Mouse (Mus musculus) ES-E14 (cell line): ENCODE data around the gene Pea15a. TPM values are rescaled to one million over a fixed set of nuclear protein-coding genes. Genes with fewer than 3 reads are reported as not detected.

Source experiments
- DNase-seq: peaks from one replicate; pipeline ENCODE4 v3.0.0-alpha.2; 2013; ENCODE audit warnings: low read depth, low spot score
- H3K27ac ChIP-seq: 2 replicates; pipeline ENCODE4 v1.5.1; 2012; ENCODE audit warnings: low read depth, mild to moderate bottlenecking, low read length, moderate library complexity, mixed read lengths; ENCODE audit not compliant: poor library complexity, insufficient read depth, severe bottlenecking
- H3K36me3 ChIP-seq: 2 replicates; pipeline ENCODE4 v1.6.1; 2012; ENCODE audit warnings: mild to moderate bottlenecking, low read length, moderate library complexity, mixed read lengths; ENCODE audit not compliant: control insufficient read depth, poor library complexity, insufficient read depth, severe bottlenecking
- H3K4me1 ChIP-seq, 2 experiments: fragments of 150-350 bp in 1 of 2; sonication (generic) in 1 of 2; 2 replicates each; pipeline ENCODE4 v1.6.1; 2012; ENCODE audit warnings: low read length in 2 of 2, mild to moderate bottlenecking in 1 of 2, mixed read lengths in 1 of 2; ENCODE audit not compliant: control insufficient read depth in 2 of 2, insufficient read depth in 2 of 2, poor library complexity in 1 of 2
- H3K4me3 ChIP-seq, 2 experiments: fragments of 150-350 bp in 1 of 2; sonication (generic) in 1 of 2; 2 replicates each; pipeline ENCODE4 v1.5.1; 2012; ENCODE audit warnings: low read length in 2 of 2, low read depth in 1 of 2, mild to moderate bottlenecking in 1 of 2, mixed read lengths in 1 of 2; ENCODE audit not compliant: insufficient read depth in 1 of 2, poor library complexity in 1 of 2, severe bottlenecking in 1 of 2
- H3K9ac ChIP-seq: 2 replicates; pipeline ENCODE4 v1.6.1; 2012; ENCODE audit warnings: low read depth, mild to moderate bottlenecking, low read length, mixed read lengths; ENCODE audit not compliant: poor library complexity, insufficient read depth, severe bottlenecking
- H3K9me3 ChIP-seq: fragments of 150-350 bp; sonication (generic); 2 replicates; pipeline ENCODE4 v1.6.1; 2012; ENCODE audit warnings: low read depth, mild to moderate bottlenecking, low read length; ENCODE audit not compliant: control insufficient read depth, insufficient read depth
- CHD2 ChIP-seq: IDR thresholded peaks from 2 replicates; pipeline ENCODE4 v1.6.1; 2014; ENCODE audit warnings: mild to moderate bottlenecking, low read depth, low read length, inconsistent platforms
- HCFC1 ChIP-seq: IDR thresholded peaks from 2 replicates; pipeline ENCODE4 v1.6.1; 2012; ENCODE audit warnings: low read length, inconsistent platforms, borderline replicate concordance; ENCODE audit not compliant: insufficient read depth
- MAFK ChIP-seq: IDR thresholded peaks from 2 replicates; pipeline ENCODE4 v1.6.1; 2014; ENCODE audit warnings: mild to moderate bottlenecking, low read depth, low read length, inconsistent platforms; ENCODE audit not compliant: insufficient read depth
- ZC3H11A ChIP-seq: IDR thresholded peaks from 2 replicates; pipeline ENCODE4 v1.6.1; 2012; ENCODE audit warnings: low read depth, mild to moderate bottlenecking, inconsistent platforms, low read length, borderline replicate concordance
- ZNF384 ChIP-seq: IDR thresholded peaks from 2 replicates; pipeline ENCODE4 v1.6.1; 2012; ENCODE audit warnings: low read depth, low read length, inconsistent platforms
- in situ Hi-C, 2 experiments: fragments of 600-800 bp; cut with MboI; formaldehyde crosslinking; loops; one replicate each; pipeline ENCODE4 v1.15.1; 2025; ENCODE audit warnings: low sequenced_read_pairs in 2 of 2, inconsistent platforms in 1 of 2; ENCODE audit not compliant: unreplicated experiment in 2 of 2
- total RNA-seq: library from RNA; depleted of rRNA; stranded (reverse); fragments of 300-350 nt; gene quantifications from 2 replicates; pipeline ENCODE4 v1.2.3, GENCODE M21; 2012

Gene Pea15a
- total RNA-seq, 1 experiment, result 21.3 TPM

GRCm38 (mm10) chr1:172192217-172192616 is 14.4 kb downstream of the Pea15a start:
- TF ChIP-seq ZNF384 (no peak), HCFC1 (no peak), CHD2 (no peak), MAFK (no peak), ZC3H11A (no peak)
- Histone ChIP-seq H3K9me3 (no peaks in the 10 kb centered on the region), H3K4me3 (no peak overlapping the region), H3K27ac (no peak overlapping the region), H3K9ac (no peak overlapping the region), H3K4me1 (no peaks in the 10 kb centered on the region), H3K36me3 (peaks cover 40% of the 10 kb centered on the region)
- in situ Hi-C loops, result no loop called here
- no peak for DNase-seq

DNA sequence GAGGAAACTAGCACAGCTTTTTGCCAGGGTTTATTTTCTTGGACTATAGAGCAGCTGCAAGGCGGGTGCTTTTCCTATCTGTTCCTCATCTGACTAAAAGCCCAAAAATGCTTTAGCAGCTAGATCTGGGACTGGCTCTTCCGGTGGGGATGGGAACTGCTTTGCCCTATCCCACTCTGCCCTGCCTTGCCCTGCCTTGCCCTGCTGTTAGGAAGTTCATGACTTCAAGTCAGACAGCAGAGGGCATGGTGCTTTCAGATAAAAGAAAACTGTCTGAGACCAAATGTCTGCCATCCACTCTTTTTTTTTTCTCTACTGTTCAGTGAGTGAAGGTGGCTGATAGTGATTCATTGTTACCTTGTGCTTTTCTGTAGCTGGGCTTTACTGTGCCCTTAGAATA is 15.0 kb downstream of the Pea15a start:
- in situ Hi-C loops, result no loop called here
- H3K4me3 ChIP-seq, result no peak overlapping the region
- H3K9me3 ChIP-seq, result no peaks in the 10 kb centered on the region
- H3K36me3 ChIP-seq, result peaks cover 44% of the 10 kb centered on the region
- H3K4me1 ChIP-seq, result no peaks in the 10 kb centered on the region
- H3K9ac ChIP-seq, result no peak overlapping the region
- TF ChIP-seq ZC3H11A (no peak), HCFC1 (no peak), MAFK (no peak)
- DNase-seq, result no peak
- no peak overlapping the region for H3K27ac ChIP-seq

DNA sequence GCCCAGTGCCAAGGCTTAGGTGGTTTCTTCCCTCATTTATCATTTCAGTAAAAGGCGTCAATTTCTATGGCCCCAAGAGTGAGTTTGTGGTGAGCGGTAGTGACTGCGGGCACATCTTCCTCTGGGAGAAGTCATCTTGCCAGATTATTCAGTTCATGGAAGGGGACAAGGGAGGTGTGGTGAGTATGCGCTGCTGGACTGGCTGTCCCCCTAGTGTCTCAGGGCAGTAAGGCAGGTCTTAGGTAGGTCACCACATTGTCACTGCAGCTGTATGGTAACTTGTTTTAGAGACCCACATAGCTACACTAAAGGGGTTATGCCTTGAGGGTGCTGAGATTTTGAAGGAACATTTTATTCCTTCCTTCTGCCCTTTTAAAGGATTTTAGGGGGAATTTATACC is 17.7 kb downstream of the Pea15a start:
- Histone ChIP-seq H3K36me3 (peaks cover 33% of the 10 kb centered on the region), H3K9ac (no peak overlapping the region), H3K4me1 (no peaks in the 10 kb centered on the region), H3K27ac (no peak overlapping the region), H3K4me3 (no peak overlapping the region), H3K9me3 (no peaks in the 10 kb centered on the region; the same call in 1 of the 2 replicates)
- TF ChIP-seq MAFK (no peak), ZC3H11A (no peak), ZNF384 (no peak), HCFC1 (no peak), CHD2 (no peak)
- no peak for DNase-seq
- in situ Hi-C loops, result no loop called here

DNA sequence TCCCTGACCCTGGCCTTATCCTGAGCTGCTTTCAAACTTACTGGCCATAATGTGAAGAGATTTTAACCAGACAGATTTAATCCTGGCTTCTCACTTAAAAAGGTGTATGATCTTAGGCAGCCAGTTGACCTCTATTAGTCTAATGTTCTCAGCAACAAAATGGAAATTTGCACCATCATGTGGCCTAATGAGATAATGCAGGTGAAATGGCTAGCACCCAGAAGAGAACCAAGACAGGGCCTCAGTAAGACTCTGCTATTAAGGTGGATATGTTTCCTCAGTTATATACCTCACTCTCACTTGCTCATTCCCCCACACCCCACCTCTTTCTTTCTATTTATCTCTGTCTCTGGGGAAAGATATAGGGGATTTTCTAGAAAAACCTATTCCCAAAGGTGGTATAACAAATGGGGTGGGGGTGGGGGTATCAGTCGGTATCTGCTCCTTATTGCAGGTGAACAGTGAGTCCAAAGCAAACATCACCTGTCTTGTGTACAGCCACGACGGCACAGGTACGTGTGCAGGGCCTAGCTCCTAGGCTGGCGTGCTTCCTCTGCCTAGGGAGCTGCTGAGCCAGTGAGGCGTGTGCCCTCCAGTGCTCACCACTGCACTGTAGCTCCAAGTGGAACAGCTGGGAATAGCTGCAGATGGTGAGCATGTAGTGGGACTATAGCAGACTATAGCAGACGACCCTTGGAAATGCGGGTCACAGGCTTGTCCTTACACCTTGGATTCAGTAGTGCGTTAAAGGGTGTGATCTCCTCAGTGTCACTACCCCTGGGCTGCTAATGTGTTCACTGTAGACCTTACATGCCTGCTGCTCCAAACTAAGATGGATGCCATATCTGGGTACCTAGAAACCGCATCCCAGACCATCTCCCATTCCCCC is 20.0 kb downstream of the Pea15a start:
- Histone ChIP-seq H3K9ac (no peak overlapping the region), H3K9me3 (no peaks in the 10 kb centered on the region; the same call in 1 of the 2 replicates), H3K27ac (no peak overlapping the region; the same call in 1 of the 2 replicates), H3K4me1 (no peaks in the 10 kb centered on the region), H3K4me3 (no peak overlapping the region), H3K36me3 (peaks cover 25% of the 10 kb centered on the region)
- TF ChIP-seq MAFK (no peak), CHD2 (no peak), ZNF384 (no peak), HCFC1 (no peak), ZC3H11A (no peak)
- no peak for DNase-seq
- in situ Hi-C loops, result no loop called here
